Mouse (Mus musculus): ENCODE measurements around the gene Hoxa11.

DNA sequence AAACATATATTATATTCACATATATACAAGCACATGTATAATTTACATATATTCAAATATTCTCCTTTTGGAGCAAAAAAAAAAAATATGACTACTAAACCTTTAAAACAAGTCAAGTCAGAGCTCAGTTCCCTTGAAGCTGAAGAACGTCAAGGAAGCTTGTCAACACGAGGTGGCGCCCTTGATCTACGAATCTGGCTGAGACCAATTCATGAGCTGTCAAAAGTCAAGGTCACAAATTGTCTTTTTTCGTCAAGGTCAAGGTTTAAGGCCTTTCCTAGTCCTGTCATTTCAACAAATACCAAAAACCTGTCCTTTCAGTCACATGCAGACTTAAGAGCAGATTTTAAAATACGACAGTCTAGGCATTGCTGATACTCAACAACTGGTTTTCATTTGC is 11.3 kb upstream of the Hoxa11 start:
- no peak for TF ChIP-seq TCF12 (IDR thresholded peaks at IDR 0.05; ENCODE audit: insufficient read depth, poor library complexity, severe bottlenecking)
- TF ChIP-seq CEBPB (IDR thresholded peaks at IDR 0.05; ENCODE audit: insufficient read depth, poor library complexity, severe bottlenecking), result no peak
- no peak for TF ChIP-seq POLR2A (IDR thresholded peaks at IDR 0.05; ENCODE audit: insufficient read length, low read depth)
- no peak for TF ChIP-seq MAX (IDR thresholded peaks at IDR 0.05; ENCODE audit: low read depth)

All from myocyte (in vitro differentiated cells).